Mouse (Mus musculus) MEL (cell line): ENCODE measurements around the gene Gm49355.

Source experiments
- CHD1 ChIP-seq: IDR thresholded peaks from 2 replicates; pipeline ENCODE4 v1.6.1; 2012; ENCODE audit warnings: low read depth, mild to moderate bottlenecking, inconsistent platforms, low read length, improper control_type of control experiment
- CTCF ChIP-seq, 3 experiments: IDR thresholded peaks in 2 of 3; conservative IDR thresholded peaks in 1 of 3; 2 replicates each; pipeline ENCODE4 v1.5.1; 2011 to 2012; ENCODE audit warnings: low read length in 3 of 3, low read depth in 2 of 3, mild to moderate bottlenecking in 2 of 3, improper control_type of control experiment in 1 of 3, inconsistent platforms in 1 of 3, mixed read lengths in 1 of 3, moderate library complexity in 1 of 3; ENCODE audit not compliant: control insufficient read depth in 1 of 3, insufficient read depth in 1 of 3, poor library complexity in 1 of 3, severe bottlenecking in 1 of 3
- ELF1 ChIP-seq: IDR thresholded peaks from 2 replicates; pipeline ENCODE4 v1.6.1; 2014; ENCODE audit warnings: low read depth, mild to moderate bottlenecking, inconsistent platforms, low read length, improper control_type of control experiment, moderate library complexity
- ETS1 ChIP-seq: IDR thresholded peaks from 2 replicates; pipeline ENCODE4 v1.6.1; 2012; ENCODE audit warnings: low read depth, mild to moderate bottlenecking, inconsistent platforms, low read length, improper control_type of control experiment, moderate library complexity
- HCFC1 ChIP-seq: IDR thresholded peaks from 2 replicates; pipeline ENCODE4 v1.6.1; 2012; ENCODE audit warnings: low read depth, mild to moderate bottlenecking, inconsistent platforms, low read length, improper control_type of control experiment, moderate library complexity
- MAX ChIP-seq: IDR thresholded peaks from 2 replicates; pipeline ENCODE4 v1.6.1; 2011; ENCODE audit warnings: low read length, improper control_type of control experiment
- POLR2A ChIP-seq, 2 experiments: IDR thresholded peaks; 2 replicates each; pipeline ENCODE4 v1.6.1; 2011 to 2012; ENCODE audit warnings: low read length in 2 of 2, mild to moderate bottlenecking in 2 of 2, control low read depth in 1 of 2, improper control_type of control experiment in 1 of 2, low read depth in 1 of 2, moderate library complexity in 1 of 2; ENCODE audit not compliant: control insufficient read depth in 1 of 2, insufficient read depth in 1 of 2, poor library complexity in 1 of 2
- POLR2AphosphoS5 ChIP-seq: IDR thresholded peaks from 2 replicates; pipeline ENCODE4 v1.6.1; 2012; ENCODE audit warnings: low read depth, borderline replicate concordance, mild to moderate bottlenecking, inconsistent platforms, low read length, moderate library complexity, mixed read lengths
- TBP ChIP-seq: IDR thresholded peaks from 2 replicates; pipeline ENCODE4 v1.8.0; 2011; ENCODE audit warnings: low read depth, low read length, improper control_type of control experiment
- TCF12 ChIP-seq: IDR thresholded peaks from 2 replicates; pipeline ENCODE4 v1.6.1; 2014; ENCODE audit warnings: low read depth, mild to moderate bottlenecking, inconsistent platforms, low read length, improper control_type of control experiment, moderate library complexity
- ZC3H11A ChIP-seq: IDR thresholded peaks from 2 replicates; pipeline ENCODE4 v1.6.1; 2012; ENCODE audit warnings: low read depth, mild to moderate bottlenecking, inconsistent platforms, low read length, improper control_type of control experiment
- ZNF384 ChIP-seq: IDR thresholded peaks from 2 replicates; pipeline ENCODE4 v1.6.1; 2012; ENCODE audit warnings: low read depth, mild to moderate bottlenecking, inconsistent platforms, low read length, improper control_type of control experiment

GRCm38 (mm10) chr14:12334925-12335324 is 51.1 kb downstream of the Gm49355 start:
- TF ChIP-seq POLR2A (IDR thresholded peaks at IDR 0.05; ENCODE audit: control insufficient read depth in 1 of 2, insufficient read depth in 1 of 2, low read depth in 1 of 2, low read length in 2 of 2, poor library complexity in 1 of 2): no peak
- TF ChIP-seq ELF1: no peak
- no peak for TF ChIP-seq ZNF384
- no peak for TF ChIP-seq TBP
- no peak for TF ChIP-seq POLR2AphosphoS5
- TF ChIP-seq HCFC1: no peak
- TF ChIP-seq ETS1: no peak
- no peak for TF ChIP-seq CTCF (IDR thresholded peaks at IDR 0.05 in 2 of 3, conservative IDR thresholded peaks at IDR 0.05 in 1 of 3; ENCODE audit: control insufficient read depth in 1 of 3, insufficient read depth in 1 of 3, low read depth in 2 of 3, low read length in 3 of 3, poor library complexity in 1 of 3, severe bottlenecking in 1 of 3)
- no peak for TF ChIP-seq TCF12
- TF ChIP-seq MAX: no peak
- no peak for TF ChIP-seq CHD1
- TF ChIP-seq ZC3H11A: no peak
